28 mouse cellular contexts compared by ENCODE assay signal in the genomic region with DNA sequence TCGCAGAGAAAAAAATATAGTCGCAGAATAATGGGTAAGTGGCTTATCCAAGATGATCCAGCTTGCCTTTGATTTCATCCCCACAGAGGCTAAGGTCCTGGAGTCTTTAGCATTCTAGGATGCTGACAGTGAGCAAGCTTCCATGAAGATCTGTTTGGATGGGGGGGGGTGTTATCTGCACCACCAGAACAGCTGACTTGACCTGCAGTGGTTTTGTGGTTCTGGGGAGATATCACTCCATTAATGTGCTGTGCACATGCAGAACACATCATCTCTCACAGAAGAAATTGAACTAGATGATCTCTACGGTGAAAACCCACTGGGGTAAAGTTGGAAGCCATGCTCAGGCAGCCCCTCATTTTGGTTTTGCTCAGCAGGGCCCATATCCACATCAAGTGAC. TPM values are rescaled to one million over a fixed set of nuclear protein-coding genes. Genes with fewer than 3 reads are reported as not detected.
"Had no signal": no experiment of that assay in that cellular context is flagged by ENCODE, and none has a peak within 500 bp of the region (broad histone marks: within the 10 kb centered on the region; RNA-seq: fewer than 3 reads in every experiment).

No protein-coding gene starts in this region.

- H3K27me3 ChIP-seq: embryonic facial prominence, embryonic 12.5 days; embryonic facial prominence, embryonic 13.5 days; embryonic facial prominence, embryonic 15.5 days; forebrain, embryonic 12.5 days; forebrain, embryonic 13.5 days; forebrain, embryonic 15.5 days had no signal

- H3K27ac ChIP-seq: embryonic facial prominence, embryonic 10.5 days; embryonic facial prominence, embryonic 12.5 days; embryonic facial prominence, embryonic 13.5 days; embryonic facial prominence, embryonic 15.5 days; forebrain, embryonic 10.5 days; forebrain, embryonic 12.5 days; forebrain, embryonic 13.5 days; forebrain, embryonic 15.5 days; gastrocnemius, adult 2 months; heart, adult 2 months; heart, embryonic 10.5 days had no signal

- ATAC-seq: forebrain, embryonic 13.5 days; forebrain, embryonic 14.5 days; forebrain, embryonic 15.5 days; forebrain, embryonic 16.5 days; forebrain, postnatal 0 days had no signal

- H3K9me3 ChIP-seq: embryonic facial prominence, embryonic 10.5 days; embryonic facial prominence, embryonic 12.5 days; embryonic facial prominence, embryonic 13.5 days; embryonic facial prominence, embryonic 15.5 days; forebrain, embryonic 10.5 days; forebrain, embryonic 12.5 days; forebrain, embryonic 13.5 days; forebrain, embryonic 15.5 days; heart, embryonic 10.5 days had no signal

- H3K4me1 ChIP-seq: embryonic facial prominence, embryonic 12.5 days; embryonic facial prominence, embryonic 15.5 days; forebrain, embryonic 10.5 days; forebrain, embryonic 12.5 days had no signal

- H3K9ac ChIP-seq: embryonic facial prominence, embryonic 12.5 days; embryonic facial prominence, embryonic 13.5 days; embryonic facial prominence, embryonic 15.5 days; forebrain, embryonic 12.5 days; forebrain, embryonic 13.5 days; forebrain, embryonic 15.5 days; forebrain, postnatal 0 days had no signal

- DNase-seq: cerebellum, adult 9-10 months; cerebellum, adult 9-11 months; cerebellum, postnatal 10 days; cerebellum, postnatal 14 days; cerebellum, postnatal 25 days; cerebellum, postnatal 36 days; embryo, embryonic 11 days; forebrain, postnatal 0 days; gastrocnemius, adult 2 months; gastrocnemius, postnatal 10 days; gastrocnemius, postnatal 14 days; gastrocnemius, postnatal 25 days; gastrocnemius, postnatal 36 days; heart, adult 18-20 months; heart, adult 2 months had no signal

- H3K4me3 ChIP-seq: embryonic facial prominence, embryonic 10.5 days; embryonic facial prominence, embryonic 12.5 days; embryonic facial prominence, embryonic 13.5 days; embryonic facial prominence, embryonic 15.5 days; erythroblast, embryonic 14.5 days; forebrain, embryonic 10.5 days; forebrain, embryonic 12.5 days; forebrain, embryonic 13.5 days; forebrain, embryonic 15.5 days; gastrocnemius, adult 2 months; heart, adult 2 months; heart, embryonic 10.5 days had no signal

- H3K36me3 ChIP-seq: embryonic facial prominence, embryonic 10.5 days; embryonic facial prominence, embryonic 12.5 days; embryonic facial prominence, embryonic 15.5 days; forebrain, embryonic 10.5 days; forebrain, embryonic 12.5 days; forebrain, embryonic 15.5 days had no signal

- H3K4me2 ChIP-seq: embryonic facial prominence, embryonic 12.5 days; embryonic facial prominence, embryonic 13.5 days; embryonic facial prominence, embryonic 15.5 days; forebrain, embryonic 12.5 days; forebrain, embryonic 13.5 days; forebrain, embryonic 15.5 days; heart, embryonic 11.5 days had no signal

RNA-seq across cellular contexts. Expression of a gene that starts 41.3 kb away (rescaled TPM):
- polyA plus RNA-seq: erythroblast, embryonic 14.5 days had no signal
